Mouse (Mus musculus): Measurements from ENCODE around the gene Olfr46. TPM values are rescaled to one million over a fixed set of nuclear protein-coding genes. Genes with fewer than 3 reads are reported as not detected.
"Not testable (repeated sequence)": the region's sequence is repeated elsewhere in the genome, so short reads cannot be mapped to it uniquely, and the experiment has no call there.

Gene Olfr46
- total RNA-seq (2022) = not detected

DNA sequence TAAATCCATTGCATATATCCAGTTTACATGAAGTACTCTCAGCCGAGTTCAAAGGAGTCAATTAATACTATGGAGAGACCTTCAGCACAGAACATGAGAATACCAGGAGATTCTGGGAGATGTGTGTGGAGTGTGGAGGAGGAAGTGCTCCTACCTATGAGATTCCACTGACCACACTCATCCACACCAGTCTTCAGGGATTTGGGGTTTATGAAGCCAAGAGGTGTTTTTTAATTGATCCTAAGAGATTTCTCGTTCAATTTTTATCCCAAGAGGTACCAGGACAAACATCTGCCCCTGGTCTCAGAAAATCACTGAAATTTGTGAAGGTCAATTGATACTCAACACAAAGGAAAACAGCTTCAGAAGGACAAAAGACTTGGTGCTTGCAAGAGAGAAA, at the start of gene Olfr46:
Gene Olfr46, plus strand, starts transcription at position 301 of the 400 bp plus-strand sequence.
- DNase-seq (ENCODE audit: low spot score in 2 of 2) = not testable (repeated sequence)

DNA sequence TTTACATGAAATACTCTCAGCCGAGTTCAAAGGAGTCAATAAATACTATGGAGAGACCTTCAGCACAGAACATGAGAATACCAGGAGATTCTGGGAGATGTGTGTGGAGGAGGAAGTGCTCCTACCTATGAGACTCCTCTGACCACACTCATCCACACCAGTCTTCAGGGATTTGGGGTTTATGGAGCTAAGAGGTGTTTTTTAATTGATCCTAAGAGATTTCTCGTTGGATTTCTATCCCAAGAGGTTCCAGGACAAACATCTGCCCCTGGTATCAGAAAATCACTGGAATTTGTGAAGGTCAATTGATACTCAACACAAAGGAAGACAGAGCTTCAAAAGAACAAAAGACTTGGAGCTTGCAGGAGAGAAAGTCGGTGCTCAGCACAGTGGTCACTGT, 33.5 kb upstream of the Olfr46 start, which contains the start of gene Olfr538:
Gene Olfr538, plus strand, starts transcription at position 301 of the 400 bp plus-strand sequence.
- no peak for DNase-seq (ENCODE audit: low spot score in 2 of 2)

DNA sequence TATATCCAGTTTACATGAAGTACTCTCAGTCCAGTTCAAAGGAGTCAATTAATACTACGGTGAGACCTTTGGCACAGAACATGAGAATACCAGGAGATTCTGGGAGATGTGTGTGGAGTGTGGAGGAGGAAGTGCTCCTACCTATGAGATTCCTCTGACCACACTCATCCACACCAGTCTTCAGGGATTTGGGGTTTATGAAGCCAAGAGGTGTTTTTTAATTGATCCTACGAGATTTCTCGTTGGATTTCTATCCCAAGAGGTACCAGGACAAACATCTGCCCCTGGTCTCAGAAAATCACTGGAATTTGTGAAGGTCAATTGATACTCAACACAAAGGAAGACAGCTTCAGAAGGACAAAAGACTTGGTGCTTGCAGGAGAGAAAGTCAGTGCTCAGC, 27.6 kb downstream of the Olfr46 start, which contains the start of gene Olfr61:
Gene Olfr61, plus strand, starts transcription at position 301 of the 400 bp plus-strand sequence.
- DNase-seq (ENCODE audit: low spot score in 2 of 2) = not testable (repeated sequence)

DNA sequence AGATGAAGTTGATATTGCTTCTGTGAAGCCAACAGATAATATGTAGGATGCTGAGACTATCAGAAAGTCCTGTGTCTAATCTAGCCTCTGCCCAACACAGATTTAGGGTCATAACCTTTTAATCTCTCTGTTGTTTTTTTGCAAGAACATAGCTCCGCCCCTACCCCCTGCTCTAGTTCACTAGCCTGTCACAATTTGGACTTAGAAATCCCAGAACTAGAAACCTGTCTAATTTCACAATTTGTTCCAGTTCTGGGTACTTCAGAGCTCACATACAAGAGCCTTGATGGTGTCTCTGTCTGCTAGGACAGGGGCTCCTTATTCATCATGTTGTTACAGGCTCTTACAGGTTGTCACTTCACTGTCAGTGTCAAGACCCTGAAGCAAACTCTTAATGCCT, 29.5 kb downstream of the Olfr46 start:
- no peak for DNase-seq (ENCODE audit: low spot score in 2 of 2)

DNA sequence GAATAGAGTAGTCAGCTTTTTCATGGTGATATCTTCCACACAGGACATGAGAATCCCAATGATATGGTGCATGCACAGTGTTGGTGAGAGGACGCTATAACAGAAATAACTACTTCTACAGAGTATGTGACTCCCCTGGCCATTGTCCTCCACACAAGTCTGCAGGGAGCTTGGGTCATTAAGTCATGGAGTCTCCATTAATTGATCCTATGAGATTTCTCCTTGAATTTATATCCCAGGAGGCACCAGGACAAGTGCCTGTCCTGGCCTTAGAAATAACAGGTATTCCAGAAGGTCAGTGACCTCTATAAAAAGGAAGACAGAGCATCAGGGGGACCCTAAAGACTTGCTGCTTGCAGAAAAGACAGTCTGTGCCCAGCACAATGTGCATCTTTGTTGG, 45.1 kb downstream of the Olfr46 start, which contains the start of gene Olfr53:
Gene Olfr53, plus strand, starts transcription at position 301 of the 400 bp plus-strand sequence.
- DNase-seq (ENCODE audit: low spot score in 2 of 2) = no peak

DNA sequence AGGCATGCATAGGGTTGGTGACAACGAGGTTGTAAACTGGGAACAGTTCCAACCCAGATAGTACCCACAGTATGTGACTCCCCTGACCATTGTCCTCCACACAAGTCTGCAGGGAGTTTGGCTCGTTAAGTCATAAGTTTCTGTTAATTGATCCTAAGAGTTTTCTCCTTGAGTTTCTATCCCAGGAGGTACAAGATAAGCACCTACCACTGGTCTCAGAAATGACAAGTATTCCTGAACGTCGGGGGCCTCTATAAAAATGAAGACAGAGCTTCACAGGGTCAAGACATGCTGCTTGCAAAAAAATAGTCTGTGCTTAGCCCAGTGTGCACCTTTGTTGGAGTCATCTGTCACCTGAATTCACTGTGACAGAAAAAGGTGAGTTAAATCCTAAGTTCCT, 58.6 kb downstream of the Olfr46 start, which contains the start of gene Olfr539:
Gene Olfr539, plus strand, starts transcription at position 301 of the 400 bp plus-strand sequence.
- DNase-seq (ENCODE audit: low spot score in 2 of 2) = no peak

Other genes with a start within 250 kb of the Olfr46 start
- not detected for gene Olfr60, start 239.6 kb upstream of the Olfr46 start, total RNA-seq (2022)
- gene Olfr530, start 224.9 kb upstream of the Olfr46 start, total RNA-seq (2022) = not detected
- not detected for gene Olfr531, start 198.4 kb upstream of the Olfr46 start, total RNA-seq (2022)
- not detected for gene Olfr532, start 179.6 kb upstream of the Olfr46 start, total RNA-seq (2022)
- gene Olfr533, start 137.9 kb upstream of the Olfr46 start, total RNA-seq (2022) = not detected
- not detected for gene Olfr535, start 117.1 kb upstream of the Olfr46 start, total RNA-seq (2022)
- not detected for gene Olfr536, start 93.9 kb upstream of the Olfr46 start, total RNA-seq (2022)
- not detected for gene Olfr538, start 33.4 kb upstream of the Olfr46 start, total RNA-seq (2022)
- gene Olfr61, start 27.7 kb downstream of the Olfr46 start, total RNA-seq (2022) = not detected
- gene Olfr53, start 45.2 kb downstream of the Olfr46 start, total RNA-seq (2022) = not detected
- not detected for gene Olfr539, start 58.7 kb downstream of the Olfr46 start, total RNA-seq (2022)
- not detected for gene Olfr45, start 80.7 kb downstream of the Olfr46 start, total RNA-seq (2022)
- gene Olfr541, start 96.0 kb downstream of the Olfr46 start, total RNA-seq (2022) = not detected
- gene Cyp2e1, start 162.5 kb downstream of the Olfr46 start, total RNA-seq (2022) = 10 to 100 TPM in 2 of 4 experiments, 1 to 10 TPM in 2; 1.8 to 29.0 (median 8.8) TPM
- not detected for gene Syce1, start 186.6 kb downstream of the Olfr46 start, total RNA-seq (2022)
- under 1 TPM in 1 of 4 experiments, not detected in 3; 0.11 TPM for gene Zfp941, start 220.9 kb downstream of the Olfr46 start, total RNA-seq (2022)
- not detected for gene Urah, start 233.7 kb downstream of the Olfr46 start, total RNA-seq (2022)
- gene Scgb1c1, start 244.3 kb downstream of the Olfr46 start, total RNA-seq (2022) = not detected
- gene Odf3, start 246.5 kb downstream of the Olfr46 start, total RNA-seq (2022) = not detected

Data from gastrocnemius, adult 8-10 months (tissue).